Mouse (Mus musculus) MEL (cell line): ENCODE measurements around the gene Tomm7. TPM values are rescaled to one million over a fixed set of nuclear protein-coding genes. Genes with fewer than 3 reads are reported as not detected.
"Not testable (repeated sequence)": the region's sequence is repeated elsewhere in the genome, so short reads cannot be mapped to it uniquely, and the experiment has no call there.

Experiments
- DNase-seq: peaks from one replicate; pipeline ENCODE4 v3.0.0; 2011; ENCODE audit warnings: low read depth, low spot score
- H3K27ac ChIP-seq: 2 replicates; pipeline ENCODE4 v1.5.1; 2012; ENCODE audit warnings: low read depth, mild to moderate bottlenecking, control low read depth, low read length, moderate library complexity; ENCODE audit not compliant: control insufficient read depth
- H3K27me3 ChIP-seq, 2 experiments: fragments of 150-350 bp in 1 of 2; sonication (generic) in 1 of 2; 2 replicates each; pipeline ENCODE4 v1.6.1; 2012; ENCODE audit warnings: low read length in 2 of 2, mild to moderate bottlenecking in 2 of 2, improper control_type of control experiment in 1 of 2, moderate library complexity in 1 of 2; ENCODE audit not compliant: insufficient read depth in 2 of 2, control insufficient read depth in 1 of 2
- H3K36me3 ChIP-seq, 2 experiments: 2 replicates each; pipeline ENCODE4 v1.6.1; 2012 to 2014; ENCODE audit warnings: low read length in 2 of 2, improper control_type of control experiment in 1 of 2, inconsistent platforms in 1 of 2, mild to moderate bottlenecking in 1 of 2; ENCODE audit not compliant: insufficient read depth in 2 of 2, control insufficient read depth in 1 of 2
- H3K4me1 ChIP-seq, 2 experiments: fragments of 150-350 bp in 1 of 2; sonication (generic) in 1 of 2; 2 replicates each; pipeline ENCODE4 v1.6.1; 2012; ENCODE audit warnings: low read length in 2 of 2, improper control_type of control experiment in 1 of 2, mild to moderate bottlenecking in 1 of 2; ENCODE audit not compliant: insufficient read depth in 2 of 2, control insufficient read depth in 1 of 2
- H3K4me3 ChIP-seq, 2 experiments: fragments of 150-350 bp in 1 of 2; sonication (generic) in 1 of 2; 2 replicates each; pipeline ENCODE4 v1.5.1; 2012; ENCODE audit warnings: low read depth in 2 of 2, low read length in 2 of 2, mild to moderate bottlenecking in 2 of 2, moderate library complexity in 2 of 2, control low read depth in 1 of 2, improper control_type of control experiment in 1 of 2; ENCODE audit not compliant: control insufficient read depth in 1 of 2, insufficient read depth in 1 of 2
- H3K79me2 ChIP-seq: 2 replicates; pipeline ENCODE4 v1.6.1; 2012; ENCODE audit warnings: mild to moderate bottlenecking, low read length, moderate library complexity; ENCODE audit not compliant: control insufficient read depth, poor library complexity, insufficient read depth
- H3K9ac ChIP-seq: 2 replicates; pipeline ENCODE4 v1.6.1; 2012; ENCODE audit warnings: low read depth, mild to moderate bottlenecking, control low read depth, low read length, moderate library complexity; ENCODE audit not compliant: control insufficient read depth, poor library complexity, severe bottlenecking
- H3K9me3 ChIP-seq: fragments of 150-350 bp; sonication (generic); replicated peaks from 2 replicates; pipeline ENCODE4 v1.6.1; 2012; ENCODE audit warnings: mild to moderate bottlenecking, low read length, improper control_type of control experiment, moderate library complexity; ENCODE audit not compliant: insufficient read depth
- CTCF ChIP-seq, 3 experiments: IDR thresholded peaks in 2 of 3; conservative IDR thresholded peaks in 1 of 3; 2 replicates each; pipeline ENCODE4 v1.5.1; 2011 to 2012; ENCODE audit warnings: low read length in 3 of 3, low read depth in 2 of 3, mild to moderate bottlenecking in 2 of 3, improper control_type of control experiment in 1 of 3, inconsistent platforms in 1 of 3, mixed read lengths in 1 of 3, moderate library complexity in 1 of 3; ENCODE audit not compliant: control insufficient read depth in 1 of 3, insufficient read depth in 1 of 3, poor library complexity in 1 of 3, severe bottlenecking in 1 of 3
- GABPA ChIP-seq: IDR thresholded peaks from 2 replicates; pipeline ENCODE4 v1.6.1; 2012; ENCODE audit warnings: low read depth, mild to moderate bottlenecking, inconsistent platforms, low read length, improper control_type of control experiment, moderate library complexity
- MXI1 ChIP-seq: IDR thresholded peaks from 2 replicates; pipeline ENCODE4 v1.6.1; 2011; ENCODE audit warnings: mild to moderate bottlenecking, low read depth, low read length, improper control_type of control experiment
- MYB ChIP-seq: IDR thresholded peaks from 2 replicates; pipeline ENCODE4 v1.6.1; 2011; ENCODE audit warnings: mild to moderate bottlenecking, low read depth, low read length, improper control_type of control experiment
- POLR2AphosphoS2 ChIP-seq: IDR thresholded peaks from 2 replicates; pipeline ENCODE4 v1.6.1; 2011; ENCODE audit warnings: low read length, improper control_type of control experiment
- RCOR1 ChIP-seq: IDR thresholded peaks from 2 replicates; pipeline ENCODE4 v1.6.1; 2012; ENCODE audit warnings: low read depth, mild to moderate bottlenecking, inconsistent platforms, low read length, improper control_type of control experiment
- SMC3 ChIP-seq: IDR thresholded peaks from 2 replicates; pipeline ENCODE4 v1.6.1; 2011; ENCODE audit warnings: low read depth, low read length, improper control_type of control experiment
- TAL1 ChIP-seq: IDR thresholded peaks from 2 replicates; pipeline ENCODE4 v1.6.1; 2012; ENCODE audit warnings: mild to moderate bottlenecking, inconsistent platforms, low read length, moderate library complexity, mixed read lengths
- ZNF384 ChIP-seq: IDR thresholded peaks from 2 replicates; pipeline ENCODE4 v1.6.1; 2012; ENCODE audit warnings: low read depth, mild to moderate bottlenecking, inconsistent platforms, low read length, improper control_type of control experiment
- polyA plus RNA-seq, 2 experiments: library from polyadenylated mRNA; stranded (reverse) in 1 of 2; unstranded in 1 of 2; fragments of >175 nt in 1 of 2; fragments of >200 nt in 1 of 2; gene quantifications; 2 replicates each; pipeline versions ENCODE4 v1.2.1 to v1.2.4; 2012; ENCODE audit warnings: low replicate concordance in 2 of 2, low read depth in 1 of 2; ENCODE audit not compliant: insufficient read length in 2 of 2, insufficient read depth in 1 of 2, missing spikeins in 1 of 2
- total RNA-seq: library from RNA; depleted of rRNA; stranded (reverse); fragments of 300-350 nt; gene quantifications from 2 replicates; pipeline ENCODE4 v1.2.3, GENCODE M21; 2012

Tomm7 gene
- total and polyA plus RNA-seq, 3 experiments: 194 to 239 TPM; not detected in 1

- no peaks in the 10 kb centered on the region for H3K27me3 ChIP-seq
- H3K4me1 ChIP-seq: peaks cover 0 to 3% of the 10 kb centered on the region in 2 experiments; a peak in 1 of 4 replicates
- H3K27ac ChIP-seq: no peak overlapping the region
- H3K4me3 ChIP-seq: no peak overlapping the region
- peaks cover 9% of the 10 kb centered on the region for H3K79me2 ChIP-seq
- H3K36me3 ChIP-seq: peaks cover 3 to 11% of the 10 kb centered on the region in 2 experiments; a peak in 3 of 4 replicates
- H3K9me3 ChIP-seq: no peaks in the 10 kb centered on the region
- peak; percentile 21 for DNase-seq
- TF ChIP-seq MXI1 (no peak), POLR2AphosphoS2 (no peak; the same call in 1 of the 2 replicates), TAL1 (no peak), ZNF384 (no peak), MYB (peak; percentile 23; the same call in 1 of the 2 replicates), GABPA (no peak)
- no peak overlapping the region for H3K9ac ChIP-seq
Measured at GRCm38 (mm10) chr5:23855484-23855883, 11.5 kb upstream of the Tomm7 start.

GRCm38 (mm10) chr5:23852916-23853315, 9.0 kb upstream of the Tomm7 start:
- H3K9me3 ChIP-seq, H3K4me1 ChIP-seq, H3K27ac ChIP-seq, H3K79me2 ChIP-seq, H3K9ac ChIP-seq, H3K4me3 ChIP-seq, H3K27me3 ChIP-seq: not testable (repeated sequence)
- peak; percentile 72 for DNase-seq
- H3K36me3 ChIP-seq: peaks cover 6 to 11% of the 10 kb centered on the region in 2 experiments
- TF ChIP-seq CTCF (IDR thresholded peaks at IDR 0.05 in 2 of 3, conservative IDR thresholded peaks at IDR 0.05 in 1 of 3; ENCODE audit: control insufficient read depth in 1 of 3, insufficient read depth in 1 of 3, low read depth in 2 of 3, low read length in 3 of 3, poor library complexity in 1 of 3, severe bottlenecking in 1 of 3) (0 out of 6 replicates have a peak, but pooled peaks of 1 of the 3 experiments have one; percentile 16), SMC3 (0 out of 2 replicates have a peak, but pooled peaks have one; percentile 2)

- Histone ChIP-seq H3K36me3 (peaks cover 6 to 11% of the 10 kb centered on the region in 2 experiments), H3K4me3 (peak overlapping the region; percentile 69 to 85), H3K9ac (peak overlapping the region; percentile 89), H3K27ac (peak overlapping the region; percentile 81)
- not testable (repeated sequence) for H3K79me2 ChIP-seq, H3K9me3 ChIP-seq, H3K4me1 ChIP-seq, H3K27me3 ChIP-seq
- TF ChIP-seq RCOR1: 0 out of 2 replicates have a peak, but pooled peaks have one; percentile 21
- peak; percentile 50 for DNase-seq
Measured at GRCm38 (mm10) chr5:23851160-23851555, 7.2 kb upstream of the Tomm7 start.
